ENCODE assay signal across 8 mouse cellular contexts in genomic region chr4:119105704-119106103, GRCm38 (mm10). TPM values are rescaled to one million over a fixed set of nuclear protein-coding genes. Genes with fewer than 3 reads are reported as not detected.
DNase-seq lines count a peak whose midpoint lies in the region; ATAC-seq and TF ChIP-seq lines count a peak whose summit lies in the region.

No protein-coding gene starts in this region.

- 0 out of 2 replicates have a peak, but pooled peaks have one; percentile 19 for ATAC-seq in forebrain, embryonic 16.5 days
- ATAC-seq in hindbrain, embryonic 11.5 days (ENCODE audit: low FRiP score), result no peak
- peak; percentile 50 for ATAC-seq in megakaryocyte-erythroid progenitor cell, adult 5-6 weeks (replicated peaks; ENCODE audit: low FRiP score, low TSS enrichment, poor library complexity, severe bottlenecking)

- H3K4me3 ChIP-seq in ES-E14 (ENCODE audit: insufficient read depth in 1 of 2, low read depth in 1 of 2, low read length in 2 of 2, poor library complexity in 1 of 2, severe bottlenecking in 1 of 2), result peak overlapping the region; percentile 53 to 56
- peak overlapping the region; percentile 44 for H3K4me3 ChIP-seq in forebrain, embryonic 16.5 days (replicated peaks; ENCODE audit: low read length)
- H3K4me3 ChIP-seq in hindbrain, embryonic 11.5 days (ENCODE audit: low read depth, low read length), result peak overlapping the region; percentile 23

- in situ Hi-C loops in ES-E14 (cut with MboI; ENCODE audit: low sequenced_read_pairs in 2 of 2, unreplicated experiment in 2 of 2), result loop anchor here in 1 of 2 experiments (25.0 kb wide), 1 partner anchor 93 kb away; no protein-coding TSS in a partner anchor

- 1% methylated on average over 18 of the region's 18 CpGs for WGBS in forebrain, embryonic 16.5 days
- WGBS in hindbrain, embryonic 11.5 days, result 2% methylated on average over 18 of the region's 18 CpGs

- peaks cover 7% of the 10 kb centered on the region for H3K36me3 ChIP-seq in ES-E14 (ENCODE audit: control insufficient read depth, insufficient read depth, low read length, poor library complexity, severe bottlenecking)
- H3K36me3 ChIP-seq in forebrain, embryonic 16.5 days (ENCODE audit: control insufficient read depth, insufficient read depth), result no peaks in the 10 kb centered on the region
- H3K36me3 ChIP-seq in hindbrain, embryonic 11.5 days (ENCODE audit: control insufficient read depth, insufficient read depth, low read length), result no peaks in the 10 kb centered on the region

- no peaks in the 10 kb centered on the region for H3K27me3 ChIP-seq in forebrain, embryonic 16.5 days (replicated peaks; ENCODE audit: control insufficient read depth, insufficient read depth, low read length)
- no peaks in the 10 kb centered on the region for H3K27me3 ChIP-seq in hindbrain, embryonic 11.5 days (ENCODE audit: control insufficient read depth, insufficient read depth, low read length)

- DNase-seq in ES-E14 (ENCODE audit: low read depth, low spot score), result peak; percentile 81
- peak; percentile 81 for DNase-seq in brain, adult 2 months (ENCODE audit: low read depth, low spot score)
- DNase-seq in hindbrain, embryonic 11.5 days (ENCODE audit: low spot score), result peak; percentile 64
- peak; percentile 49 to 65 for DNase-seq in left cerebral cortex, postnatal 14 days (ENCODE audit: low spot score in 2 of 2)
- peak; percentile 57 to 63 for DNase-seq in right cerebral cortex, postnatal 36 days (ENCODE audit: low spot score in 2 of 2)
- peak; percentile 64 to 80 for DNase-seq in urinary bladder, postnatal 36 days (ENCODE audit: low spot score in 2 of 2)

- peak overlapping the region; percentile 63 for H3K27ac ChIP-seq in ES-E14 (ENCODE audit: insufficient read depth, low read depth, low read length, poor library complexity, severe bottlenecking)
- H3K27ac ChIP-seq in forebrain, embryonic 16.5 days (ENCODE audit: low read length), result no peak overlapping the region
- H3K27ac ChIP-seq in hindbrain, embryonic 11.5 days (ENCODE audit: low read depth, low read length), result 0 out of 2 replicates have a peak overlapping the region, but pooled peaks have one; percentile 24

- peaks cover 10 to 12% of the 10 kb centered on the region in 2 experiments; a peak in 3 of 4 replicates for H3K4me1 ChIP-seq in ES-E14 (ENCODE audit: control insufficient read depth in 2 of 2, insufficient read depth in 2 of 2, low read length in 2 of 2, poor library complexity in 1 of 2)
- H3K4me1 ChIP-seq in forebrain, embryonic 16.5 days (replicated peaks; ENCODE audit: control insufficient read depth, insufficient read depth, low read length), result peaks cover 27% of the 10 kb centered on the region
- peaks cover 7% of the 10 kb centered on the region; the same call in 1 of the 2 replicates for H3K4me1 ChIP-seq in hindbrain, embryonic 11.5 days (replicated peaks; ENCODE audit: control insufficient read depth, insufficient read depth, low read length)

- H3K9me3 ChIP-seq in ES-E14 (ENCODE audit: control insufficient read depth, insufficient read depth, low read depth, low read length), result no peaks in the 10 kb centered on the region
- no peaks in the 10 kb centered on the region for H3K9me3 ChIP-seq in forebrain, embryonic 16.5 days (ENCODE audit: control insufficient read depth, low read length)
- no peaks in the 10 kb centered on the region for H3K9me3 ChIP-seq in hindbrain, embryonic 11.5 days (ENCODE audit: control insufficient read depth, low read length)

- H3K9ac ChIP-seq in ES-E14 (ENCODE audit: insufficient read depth, low read depth, low read length, poor library complexity, severe bottlenecking), result peak overlapping the region; percentile 67
- peak overlapping the region; percentile 59 for H3K9ac ChIP-seq in forebrain, embryonic 16.5 days (replicated peaks; ENCODE audit: low read depth, low read length)
- H3K9ac ChIP-seq in hindbrain, embryonic 11.5 days (ENCODE audit: low read depth, low read length), result peak overlapping the region; percentile 36; the same call in 1 of the 2 replicates

- intact Hi-C loops in left cerebral cortex, postnatal 14 days (cut with DNase I), result no loop called here

- peak overlapping the region; percentile 73 for H3K4me2 ChIP-seq in forebrain, embryonic 16.5 days (ENCODE audit: low read length)
- H3K4me2 ChIP-seq in hindbrain, embryonic 11.5 days (replicated peaks; ENCODE audit: low read depth, low read length), result peak overlapping the region; percentile 52

TF ChIP-seq in ES-E14, 5 proteins besides CTCF, POLR2A, EP300 and RAD21:
- no peak for TF ChIP-seq ZNF384 (IDR thresholded peaks at IDR 0.05; ENCODE audit: low read depth, low read length)
- peak; percentile 53; the same call in 1 of the 2 replicates for TF ChIP-seq MAFK (IDR thresholded peaks at IDR 0.05; ENCODE audit: insufficient read depth, low read depth, low read length)

RNA-seq across cellular contexts. Expression of gene Slc2a1, which starts 2.8 kb away (rescaled TPM):
- total RNA-seq in ES-E14 (2012; rRNA removed), result 526 and 1,358 TPM in 2 replicates
- polyA plus RNA-seq in forebrain, embryonic 16.5 days (2015; fragmentation: Nextera tagmentation; extraction: Ambion mirVana), result 88.3 and 103 TPM in 2 replicates
- 134 and 137 TPM in 2 replicates for polyA plus RNA-seq in hindbrain, embryonic 11.5 days (2014; fragmentation: Nextera tagmentation; extraction: Ambion mirVana)
- 100 to 1,000 TPM in 1 of 2 experiments, 10 to 100 TPM in 1; 72.3 to 110 TPM for total RNA-seq in left cerebral cortex, postnatal 14 days (2021)
- total RNA-seq in megakaryocyte-erythroid progenitor cell, adult 5-6 weeks (2014; fragmentation: Nextera tagmentation), result 0.98 and 2.6 TPM in 2 replicates
- total RNA-seq in megakaryocyte-erythroid progenitor cell, adult 5-6 weeks (2017), result 2.1 and 5.0 TPM in 2 replicates

Comparison
In these comparisons a context has a peak if more than half of its experiments do, and no peak if none do; other contexts are left out.
1. RNA of gene Slc2a1, which starts 2.8 kb away (total RNA-seq): 526 to 1,358 TPM in ES-E14 and 72.3 to 110 TPM in left cerebral cortex, postnatal 14 days; 0.98 to 5.0 TPM in megakaryocyte-erythroid progenitor cell, adult 5-6 weeks; every median in the first group is over 10 times any median in the second.
2. Peak in every context shown above with its lines, with median percentiles within 50 percentile points of each other: DNase-seq, H3K4me3 ChIP-seq and H3K9ac ChIP-seq.